Mouse (Mus musculus) embryonic facial prominence, embryonic 12.5 days (tissue): ENCODE measurements around the gene Gm12216. TPM values are rescaled to one million over a fixed set of nuclear protein-coding genes. Genes with fewer than 3 reads are reported as not detected.

Source experiments
- ATAC-seq: fragments of 200-750 bp; cut with Nextera tagmentation; 2 replicates; pipeline ENCODE4 v1.8.0; 2017; ENCODE audit not compliant: insufficient number of reproducible peaks, insufficient read depth, low FRiP score, low TSS enrichment
- H3K27ac ChIP-seq: fragments of 300-500 bp; sonication (generic); 2 replicates; pipeline ENCODE4 v1.5.1; 2016; ENCODE audit warnings: mild to moderate bottlenecking
- H3K27me3 ChIP-seq: fragments of 300-500 bp; sonication (generic); 2 replicates; pipeline ENCODE4 v1.6.1; 2016; ENCODE audit warnings: mild to moderate bottlenecking, moderate library complexity
- H3K36me3 ChIP-seq: fragments of 300-500 bp; sonication (generic); 2 replicates; pipeline ENCODE4 v1.6.1; 2016; ENCODE audit warnings: mild to moderate bottlenecking
- H3K4me1 ChIP-seq: fragments of 300-500 bp; sonication (generic); 2 replicates; pipeline ENCODE4 v1.6.1; 2016
- H3K4me2 ChIP-seq: fragments of 300-500 bp; sonication (generic); replicated peaks from 2 replicates; pipeline ENCODE4 v1.6.1; 2016; ENCODE audit warnings: mild to moderate bottlenecking, moderate library complexity
- H3K4me3 ChIP-seq: fragments of 300-500 bp; sonication (generic); 2 replicates; pipeline ENCODE4 v1.5.1; 2016; ENCODE audit warnings: mild to moderate bottlenecking
- H3K9ac ChIP-seq: fragments of 300-500 bp; sonication (generic); 2 replicates; pipeline ENCODE4 v1.6.1; 2016; ENCODE audit warnings: mild to moderate bottlenecking, moderate library complexity
- H3K9me3 ChIP-seq: fragments of 300-500 bp; sonication (generic); 2 replicates; pipeline ENCODE4 v1.6.1; 2016; ENCODE audit warnings: mild to moderate bottlenecking, moderate library complexity
- WGBS: fragments of 180-500 bp; shearing (Covaris S2); methylation state at CpG from one replicate; pipeline ENCODE4 v1.1.7; 2016; 5-methylcytosine and 5-hydroxymethylcytosine counted together
- polyA plus RNA-seq: library from polyadenylated mRNA; unstranded; fragments of >200 nt; fragmentation: Nextera tagmentation; extraction: Ambion mirVana; gene quantifications from 2 replicates; pipeline ENCODE4 v1.2.1, GENCODE M21; 2016

Gm12216 gene
- polyA plus RNA-seq, 1 experiment from 2014 or later, result 0.28 TPM

DNA sequence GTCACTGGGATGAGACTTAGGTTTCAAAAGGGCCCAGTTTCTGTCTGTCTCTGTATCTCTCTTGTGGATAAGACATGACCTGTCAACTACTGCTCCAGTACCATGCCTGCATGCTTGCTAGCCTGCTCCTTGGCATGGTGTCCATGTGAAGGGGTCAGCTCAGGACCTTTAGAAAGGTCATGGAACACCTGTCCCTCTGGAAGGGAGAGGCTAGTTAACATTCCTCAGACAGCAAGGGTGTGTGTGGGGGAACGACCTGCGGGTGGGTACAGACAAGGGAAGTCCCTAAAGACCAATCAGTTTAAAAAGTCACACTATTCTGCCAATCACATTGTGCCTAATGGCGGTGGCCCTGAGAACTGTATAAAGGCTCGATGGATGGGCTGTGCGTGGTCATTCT is 58.1 kb downstream of the Gm12216 start:
- ATAC-seq, result no peak
- Histone ChIP-seq H3K27ac (no peak overlapping the region), H3K36me3 (no peaks in the 10 kb centered on the region), H3K27me3 (no peaks in the 10 kb centered on the region), H3K4me1 (peaks cover 11% of the 10 kb centered on the region), H3K4me3 (no peak overlapping the region), H3K4me2 (no peak overlapping the region), H3K9me3 (no peaks in the 10 kb centered on the region), H3K9ac (no peak overlapping the region)
- WGBS, result 84% methylated on average over 5 of the region's 5 CpGs

DNA sequence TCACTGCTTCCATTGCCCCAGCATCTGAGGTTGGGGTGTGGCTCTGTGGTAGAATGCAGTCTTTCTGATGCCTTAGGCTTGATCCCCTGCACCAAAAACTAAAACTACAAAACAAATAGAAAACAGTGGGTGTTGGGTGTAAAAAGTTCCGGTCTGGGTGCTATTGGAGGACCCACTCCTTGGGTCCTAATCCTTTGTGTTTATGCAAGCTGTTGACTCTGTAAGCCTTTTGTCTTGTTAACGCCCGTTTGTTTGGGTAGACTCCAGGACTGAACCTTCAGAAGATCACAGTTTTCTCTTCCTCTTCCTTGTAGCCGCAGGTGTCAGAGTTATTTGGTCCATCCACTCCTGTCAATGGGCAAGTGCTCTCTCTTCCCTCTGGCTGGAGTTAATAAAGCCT is 59.0 kb downstream of the Gm12216 start:
- H3K9ac ChIP-seq, result no peak overlapping the region
- H3K27ac ChIP-seq, result no peak overlapping the region
- H3K4me3 ChIP-seq, result no peak overlapping the region
- ATAC-seq, result no peak
- no peaks in the 10 kb centered on the region for H3K9me3 ChIP-seq
- H3K27me3 ChIP-seq, result no peaks in the 10 kb centered on the region
- peaks cover 14% of the 10 kb centered on the region for H3K4me1 ChIP-seq
- H3K4me2 ChIP-seq, result no peak overlapping the region
- H3K36me3 ChIP-seq, result no peaks in the 10 kb centered on the region
- WGBS, result 64% methylated on average over 4 of the region's 4 CpGs

DNA sequence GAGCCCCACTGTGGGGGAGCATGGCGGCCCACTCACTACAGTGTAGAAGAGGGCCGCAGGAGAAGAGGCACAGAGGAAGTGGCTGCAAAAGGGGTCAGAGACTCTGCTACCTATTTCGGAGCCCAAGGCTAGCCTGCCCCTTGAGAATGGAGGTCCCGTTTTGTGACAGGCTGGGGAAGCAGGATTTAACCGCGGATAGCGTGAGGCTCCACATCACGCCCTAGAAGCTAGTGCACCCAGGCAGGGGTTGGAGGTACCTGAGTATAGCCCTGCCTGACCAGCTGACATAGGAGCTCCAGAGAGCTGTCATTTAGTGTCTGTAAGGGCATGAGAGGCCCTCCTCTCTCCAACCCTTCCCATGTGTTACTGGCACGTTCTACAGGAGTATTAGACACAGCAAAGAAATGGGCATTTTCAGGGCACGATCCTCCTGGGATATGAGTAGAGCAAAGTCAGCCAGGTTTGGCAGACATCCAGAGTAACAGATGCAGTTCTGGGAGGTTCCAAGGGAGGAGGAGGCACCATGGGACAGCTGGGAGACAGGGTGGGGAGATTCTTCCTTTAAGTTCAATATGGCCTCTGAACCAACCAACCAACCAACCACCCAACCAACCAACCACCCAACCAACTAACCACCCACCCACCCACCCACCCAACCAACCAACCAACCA is 60.9 kb downstream of the Gm12216 start:
- 92% methylated on average over 10 of the region's 10 CpGs for WGBS
- Histone ChIP-seq H3K27me3 (no peaks in the 10 kb centered on the region), H3K9me3 (no peaks in the 10 kb centered on the region), H3K4me3 (no peak overlapping the region), H3K4me1 (peaks cover 17% of the 10 kb centered on the region), H3K36me3 (no peaks in the 10 kb centered on the region), H3K9ac (no peak overlapping the region), H3K4me2 (no peak overlapping the region), H3K27ac (no peak overlapping the region)
- no peak for ATAC-seq

DNA sequence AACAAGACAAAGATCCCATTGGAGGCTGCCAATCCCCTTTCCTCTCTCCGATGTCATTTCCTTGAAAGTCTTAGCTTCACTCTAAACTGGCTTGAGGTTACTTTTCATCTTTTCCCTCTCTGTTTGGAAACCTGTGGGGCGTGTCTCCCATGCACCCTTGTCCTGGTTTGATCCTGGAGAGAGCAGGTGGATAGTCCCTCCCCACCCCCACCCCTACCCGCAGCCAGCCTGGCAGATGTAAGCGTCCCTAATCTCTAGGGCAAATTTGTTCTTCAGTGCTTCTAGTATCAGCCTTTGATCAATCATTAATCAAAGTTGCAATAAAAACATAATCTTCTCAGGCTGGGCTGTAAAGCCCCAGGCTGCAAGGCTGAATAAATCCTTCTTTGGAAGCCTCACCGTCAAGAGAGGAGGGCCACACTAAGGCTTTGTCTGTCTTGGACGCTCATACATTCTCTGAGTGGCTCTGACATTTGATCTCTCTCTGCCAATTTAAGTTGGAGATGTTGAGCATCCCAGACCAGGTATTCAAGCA is 61.6 kb downstream of the Gm12216 start:
- no peak overlapping the region for H3K27ac ChIP-seq
- H3K27me3 ChIP-seq, result no peaks in the 10 kb centered on the region
- no peak overlapping the region for H3K9ac ChIP-seq
- H3K4me1 ChIP-seq, result peaks cover 17% of the 10 kb centered on the region
- H3K4me2 ChIP-seq, result no peak overlapping the region
- no peak for ATAC-seq
- WGBS, result 46% methylated on average over 6 of the region's 6 CpGs
- no peak overlapping the region for H3K4me3 ChIP-seq
- no peaks in the 10 kb centered on the region for H3K9me3 ChIP-seq
- H3K36me3 ChIP-seq, result no peaks in the 10 kb centered on the region

DNA sequence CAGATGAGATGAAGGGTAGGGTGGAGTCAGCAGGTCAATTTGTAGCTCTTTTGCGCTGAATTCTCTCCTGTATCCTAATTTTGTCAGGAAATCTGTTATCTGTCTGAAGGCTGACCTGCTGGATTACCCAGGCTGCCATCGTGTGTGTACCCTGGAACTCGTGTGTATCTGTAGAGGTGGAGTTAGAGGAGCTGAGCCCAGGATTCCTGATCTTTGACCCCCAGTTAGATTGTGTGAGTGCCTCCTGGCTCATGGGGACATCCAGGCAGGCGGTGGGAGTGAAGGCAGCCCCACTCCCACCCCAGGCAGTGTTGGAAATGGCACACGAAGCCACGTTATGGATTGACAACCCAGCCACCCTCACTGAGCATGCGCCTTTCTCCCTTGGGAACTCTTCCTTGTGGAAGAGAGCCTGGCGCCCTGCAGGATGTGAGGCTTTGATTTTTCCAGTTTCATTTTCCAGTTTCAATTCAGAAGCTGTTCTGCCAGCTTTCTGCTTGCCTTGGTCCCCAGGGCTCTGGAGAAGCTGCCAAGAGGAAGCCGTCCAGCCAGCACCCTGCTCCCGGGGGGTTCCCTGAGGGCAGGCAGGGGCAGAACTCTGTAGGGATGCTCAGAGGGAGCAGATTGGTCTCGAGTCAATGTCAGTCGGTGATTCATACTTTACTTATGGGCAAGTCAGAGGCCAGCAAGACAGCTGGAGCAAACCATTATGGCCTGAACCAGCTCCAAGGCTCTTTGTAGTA is 62.5 kb downstream of the Gm12216 start:
- Histone ChIP-seq H3K27ac (no peak overlapping the region), H3K27me3 (no peaks in the 10 kb centered on the region), H3K9me3 (no peaks in the 10 kb centered on the region), H3K36me3 (no peaks in the 10 kb centered on the region), H3K4me3 (no peak overlapping the region), H3K4me2 (no peak overlapping the region), H3K4me1 (peaks cover 17% of the 10 kb centered on the region), H3K9ac (no peak overlapping the region)
- ATAC-seq, result no peak
- WGBS, result 51% methylated on average over 12 of the region's 12 CpGs

DNA sequence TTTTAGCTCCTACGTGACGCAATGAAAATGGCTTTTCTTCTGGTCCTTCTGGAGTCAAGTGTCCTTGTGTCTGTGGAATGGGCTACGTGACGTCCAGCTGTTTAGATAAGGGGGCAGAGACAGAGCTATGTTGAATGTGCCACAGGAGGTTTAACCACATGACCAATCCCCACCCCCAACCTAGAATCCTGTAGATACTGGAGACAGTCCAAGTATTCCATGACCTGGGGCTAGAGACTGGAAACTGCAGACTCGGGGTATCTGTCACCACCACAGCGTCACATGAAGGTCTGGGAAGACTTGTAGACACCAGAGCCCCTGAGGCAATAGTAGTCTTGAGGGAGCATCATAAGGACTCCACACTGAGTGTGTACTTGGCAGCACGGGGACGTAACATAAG is 63.2 kb downstream of the Gm12216 start:
- Histone ChIP-seq H3K4me1 (peaks cover 17% of the 10 kb centered on the region), H3K9ac (no peak overlapping the region), H3K36me3 (no peaks in the 10 kb centered on the region), H3K4me3 (no peak overlapping the region), H3K9me3 (no peaks in the 10 kb centered on the region), H3K27me3 (no peaks in the 10 kb centered on the region), H3K4me2 (no peak overlapping the region), H3K27ac (no peak overlapping the region)
- WGBS, result 59% methylated on average over 8 of the region's 8 CpGs
- ATAC-seq, result peak; percentile 12; the same call in 1 of the 2 replicates

DNA sequence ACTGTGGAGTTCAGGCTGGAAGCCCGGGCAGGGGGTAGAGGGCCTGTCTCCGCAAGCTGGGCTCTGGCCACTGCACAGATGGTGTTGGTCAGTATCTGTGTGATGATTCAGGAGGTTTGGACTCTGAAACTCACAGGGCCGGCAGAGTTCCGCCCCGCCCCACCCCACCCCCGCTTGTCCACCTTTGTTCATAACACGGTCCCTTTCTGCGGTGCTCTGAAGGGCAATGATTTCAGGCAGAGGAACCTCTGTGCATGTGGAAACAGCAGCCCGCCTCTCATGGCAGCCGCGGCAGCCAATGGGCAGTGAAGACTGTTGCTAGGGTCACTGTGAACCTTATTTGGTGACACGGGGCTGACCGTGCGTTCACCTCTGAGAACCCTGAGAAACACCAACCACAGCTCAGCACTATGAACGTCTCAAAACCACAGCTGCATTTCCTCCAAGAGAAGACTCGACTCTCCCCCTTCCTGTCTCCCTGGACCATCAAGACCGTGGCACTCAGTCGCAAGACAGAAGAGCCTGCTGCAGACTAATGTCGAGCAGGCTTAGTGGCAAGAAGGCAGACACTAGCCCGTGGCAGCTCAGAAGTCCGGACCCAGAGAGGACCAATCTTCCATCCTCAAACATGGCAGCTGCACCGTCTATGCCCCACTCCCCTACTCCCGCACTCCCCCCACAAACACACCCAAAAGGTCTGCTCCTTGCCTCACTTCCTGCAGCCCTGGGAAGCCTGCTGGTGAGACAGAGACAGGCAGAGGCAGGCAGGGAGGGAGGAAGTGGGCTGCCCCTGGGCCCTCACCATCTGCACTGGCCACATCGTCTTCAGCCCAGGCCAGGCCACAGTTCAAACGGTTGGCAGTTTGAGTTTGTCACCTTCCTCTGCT is 64.1 kb downstream of the Gm12216 start:
- no peaks in the 10 kb centered on the region for H3K27me3 ChIP-seq
- H3K27ac ChIP-seq, result peak overlapping the region; percentile 18; the same call in 1 of the 2 replicates
- no peak; the same call in 1 of the 2 replicates for ATAC-seq
- no peaks in the 10 kb centered on the region for H3K9me3 ChIP-seq
- no peak overlapping the region for H3K9ac ChIP-seq
- no peak overlapping the region for H3K4me2 ChIP-seq
- H3K36me3 ChIP-seq, result no peaks in the 10 kb centered on the region
- H3K4me3 ChIP-seq, result no peak overlapping the region
- 61% methylated on average over 25 of the region's 25 CpGs for WGBS
- peaks cover 17% of the 10 kb centered on the region for H3K4me1 ChIP-seq

DNA sequence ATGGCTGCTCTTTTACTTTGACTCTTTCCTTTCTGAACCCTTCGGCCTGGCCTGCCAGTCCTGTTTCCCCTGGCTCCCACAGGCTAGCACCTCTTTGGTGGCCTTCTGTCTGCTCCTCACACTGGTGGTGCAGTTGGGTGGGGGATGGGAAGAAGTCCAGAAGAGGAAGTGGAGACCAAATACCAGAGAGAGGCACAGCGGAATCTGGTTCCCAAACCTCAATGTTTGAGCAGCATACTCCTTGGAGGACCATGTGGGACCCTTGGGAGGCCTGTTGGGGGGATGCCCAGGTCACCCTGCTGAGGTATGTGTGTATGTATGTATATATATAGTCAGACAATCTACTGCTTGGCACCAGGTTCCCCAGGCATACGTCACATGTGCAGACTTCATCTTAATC is 65.0 kb downstream of the Gm12216 start:
- Histone ChIP-seq H3K27me3 (no peaks in the 10 kb centered on the region), H3K9me3 (no peaks in the 10 kb centered on the region), H3K4me2 (no peak overlapping the region), H3K27ac (no peak overlapping the region), H3K9ac (no peak overlapping the region), H3K36me3 (no peaks in the 10 kb centered on the region), H3K4me3 (no peak overlapping the region), H3K4me1 (peaks cover 17% of the 10 kb centered on the region)
- 69% methylated on average over 3 of the region's 3 CpGs for WGBS
- ATAC-seq, result no peak

DNA sequence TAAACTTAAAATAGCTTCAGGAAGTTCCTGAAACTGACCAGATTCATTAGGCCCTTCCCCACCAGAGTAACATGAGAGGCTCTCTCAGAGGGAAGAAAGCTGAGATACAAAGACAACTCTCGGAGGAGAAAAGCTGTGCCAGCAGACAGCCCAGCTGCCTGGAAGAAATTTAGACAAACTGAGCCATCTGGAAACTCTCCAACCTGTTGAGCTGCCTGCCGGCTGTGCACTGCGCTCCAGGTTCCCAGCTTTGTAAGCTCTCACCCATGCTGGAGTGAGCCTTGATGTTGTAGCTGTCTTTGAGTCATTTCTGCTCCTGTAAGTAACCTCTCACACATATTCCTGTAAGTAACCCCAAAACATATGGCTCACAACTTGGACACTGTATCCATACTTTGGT is 66.1 kb downstream of the Gm12216 start:
- H3K9me3 ChIP-seq, result no peaks in the 10 kb centered on the region
- H3K36me3 ChIP-seq, result no peaks in the 10 kb centered on the region
- H3K4me1 ChIP-seq, result peaks cover 17% of the 10 kb centered on the region
- no peak overlapping the region for H3K4me2 ChIP-seq
- H3K4me3 ChIP-seq, result no peak overlapping the region
- no peak overlapping the region for H3K27ac ChIP-seq
- no peaks in the 10 kb centered on the region for H3K27me3 ChIP-seq
- no peak overlapping the region for H3K9ac ChIP-seq
- 31% methylated on average over 3 of the region's 3 CpGs for WGBS
- ATAC-seq, result no peak

DNA sequence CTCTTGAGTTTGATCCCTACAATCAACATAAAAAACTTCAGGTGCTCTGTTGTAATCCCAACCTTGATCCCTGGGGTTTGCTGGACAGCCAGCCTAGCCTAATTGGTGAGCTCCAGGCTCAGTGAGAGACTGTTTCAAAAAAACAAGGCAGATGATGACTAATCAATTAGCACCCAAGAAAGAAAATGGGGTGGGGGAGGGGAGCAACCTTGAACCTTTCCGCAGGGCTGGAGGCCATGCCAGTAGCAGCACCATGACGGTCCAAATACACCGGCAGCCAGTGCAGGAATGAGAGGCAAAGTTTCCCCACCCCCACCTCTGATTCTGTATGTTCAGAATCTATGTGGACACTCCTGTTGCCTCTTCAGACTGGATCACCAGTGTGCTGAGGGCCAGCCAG is 69.8 kb downstream of the Gm12216 start:
- H3K9me3 ChIP-seq, result no peaks in the 10 kb centered on the region
- no peak overlapping the region for H3K4me3 ChIP-seq
- no peak overlapping the region for H3K4me2 ChIP-seq
- no peak overlapping the region for H3K27ac ChIP-seq
- no peaks in the 10 kb centered on the region for H3K27me3 ChIP-seq
- H3K9ac ChIP-seq, result no peak overlapping the region
- H3K4me1 ChIP-seq, result 0 out of 2 replicates have a peak, but pooled peaks cover 3% of the 10 kb centered on the region
- ATAC-seq, result 0 out of 2 replicates have a peak, but pooled peaks have one; percentile 19
- H3K36me3 ChIP-seq, result no peaks in the 10 kb centered on the region
- 88% methylated on average over 3 of the region's 3 CpGs for WGBS

DNA sequence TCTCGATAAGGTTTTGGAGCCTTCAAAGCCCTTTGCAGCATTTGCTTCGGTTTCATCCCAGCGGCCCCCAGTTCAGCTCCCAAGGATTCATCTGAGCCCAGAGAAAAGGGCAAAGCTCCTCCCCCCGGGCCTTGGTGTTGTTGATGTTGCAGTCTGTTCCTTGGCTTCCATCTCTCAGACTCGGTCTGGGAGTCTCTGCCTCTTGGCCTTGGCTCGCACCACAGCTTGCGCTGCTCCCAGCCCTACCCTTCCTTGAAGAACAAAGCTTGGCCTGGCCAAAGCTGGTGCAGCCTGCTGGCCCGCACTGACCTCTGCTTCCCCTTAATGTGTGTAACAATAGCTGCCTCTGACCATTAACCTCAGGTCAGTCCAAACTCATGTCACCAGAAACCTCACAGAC is 70.9 kb downstream of the Gm12216 start:
- Histone ChIP-seq H3K27me3 (no peaks in the 10 kb centered on the region), H3K36me3 (no peaks in the 10 kb centered on the region), H3K27ac (no peak overlapping the region), H3K9ac (no peak overlapping the region), H3K4me3 (no peak overlapping the region), H3K4me2 (no peak overlapping the region), H3K9me3 (no peaks in the 10 kb centered on the region), H3K4me1 (no peaks in the 10 kb centered on the region)
- ATAC-seq, result no peak
- 68% methylated on average over 8 of the region's 8 CpGs for WGBS
